Mouse (Mus musculus): ENCODE measurements around the gene Pum2.

GRCm38 (mm10) chr12:8640711-8641424 is 33.1 kb upstream of the Pum2 start:
- TF ChIP-seq POLR2A (IDR thresholded peaks at IDR 0.05; ENCODE audit: low read depth, low read length) (peak; percentile 56; the same call in 1 of the 2 replicates), CTCF (IDR thresholded peaks at IDR 0.05; ENCODE audit: borderline replicate concordance, insufficient read depth, low read length) (no peak)

Data from embryonic fibroblast, embryonic 13.5 days (primary cell).